Mouse (Mus musculus): ENCODE results near the gene Gm13271.
"Not testable (repeated sequence)": the region's sequence is repeated elsewhere in the genome, so short reads cannot be mapped to it uniquely, and the experiment has no call there.

- TF ChIP-seq POLR2A (IDR thresholded peaks at IDR 0.05; ENCODE audit: borderline replicate concordance, extremely low read depth, low read depth, low read length); CTCF (IDR thresholded peaks at IDR 0.05; ENCODE audit: insufficient read depth, low read length): not testable (repeated sequence)
Measured at GRCm38 (mm10) chr4:88758751-88759150, 4.1 kb downstream of the Gm13271 start.
